Mouse (Mus musculus) layer of hippocampus, adult 18-20 months (tissue): Measurements from ENCODE around the gene Tyw5. TPM values are rescaled to one million over a fixed set of nuclear protein-coding genes. Genes with fewer than 3 reads are reported as not detected.

Experiments used
- DNase-seq, 2 experiments: peaks; one replicate each; pipeline ENCODE4 v3.0.0; 2022; ENCODE audit warnings: low spot score in 2 of 2
- total RNA-seq, 2 experiments: library from RNA; stranded (reverse); gene quantifications; 2 replicates each; pipeline ENCODE4 v1.2.3; 2021

The Tyw5 gene
- total RNA-seq, 2 experiments from 2014 or later: 18.2 to 20.6 TPM

GRCm38 (mm10) chr1:57388402-57389155 lies 18.3 kb downstream of the Tyw5 start:
- no peak for DNase-seq

GRCm38 (mm10) chr1:57387876-57388275 lies 19.0 kb downstream of the Tyw5 start:
- DNase-seq: peak; percentile 39 to 76

GRCm38 (mm10) chr1:57386519-57386918 lies 20.4 kb downstream of the Tyw5 start:
- DNase-seq: no peak

GRCm38 (mm10) chr1:57377376-57378341 lies 29.2 kb downstream of the Tyw5 start, which contains the start of gene 1700066M21Rik:
1700066M21Rik (plus strand) TSS chr1:57377620.
- peak; percentile 93 to 96 for DNase-seq

- DNase-seq: no peak
These were observed 30.1 kb downstream of the Tyw5 start for GRCm38 (mm10) chr1:57376806-57377205.

GRCm38 (mm10) chr1:57375276-57375675 lies 31.6 kb downstream of the Tyw5 start:
- DNase-seq: no peak

- no peak for DNase-seq
These were observed 36.5 kb downstream of the Tyw5 start for GRCm38 (mm10) chr1:57370451-57370850.

GRCm38 (mm10) chr1:57369111-57369510 lies 37.8 kb downstream of the Tyw5 start:
- DNase-seq: no peak

- no peak for DNase-seq
These were observed 39.5 kb downstream of the Tyw5 start for GRCm38 (mm10) chr1:57367446-57367845.

- DNase-seq: no peak
These were observed 48.4 kb downstream of the Tyw5 start for GRCm38 (mm10) chr1:57358546-57358945.

GRCm38 (mm10) chr1:57351941-57352340 lies 55.0 kb downstream of the Tyw5 start:
- DNase-seq: no peak

GRCm38 (mm10) chr1:57347487-57347886 lies 59.4 kb downstream of the Tyw5 start:
- no peak for DNase-seq

- DNase-seq: no peak
These were observed 65.7 kb downstream of the Tyw5 start for GRCm38 (mm10) chr1:57341197-57341596.

GRCm38 (mm10) chr1:57339156-57339796 lies 67.6 kb downstream of the Tyw5 start:
- DNase-seq: peak in 1 of 2 experiments; percentile 29

Other genes starting within 250 kb of the Tyw5 start
- gene 1700066M21Rik, start 29.5 kb downstream of the Tyw5 start, total RNA-seq: 10 to 100 TPM; 21.7 to 23.1 TPM
- gene Maip1, start 773 bp downstream of the Tyw5 start, total RNA-seq: 10 to 100 TPM; 11.4 to 12.1 TPM